Mouse (Mus musculus): Measurements from ENCODE around the gene Trak1. TPM values are rescaled to one million over a fixed set of nuclear protein-coding genes. Genes with fewer than 3 reads are reported as not detected.

The Trak1 gene
- polyA plus RNA-seq, 1 experiment, result 42.4 TPM

GRCm38 (mm10) chr9:121475488-121476452 lies 178.5 kb downstream of the Trak1 start:
- TF ChIP-seq GATA1 (IDR thresholded peaks at IDR 0.05; ENCODE audit: low read length), result no peak

- TF ChIP-seq GATA1 (IDR thresholded peaks at IDR 0.05; ENCODE audit: low read length), result no peak
Measured at GRCm38 (mm10) chr9:121477305-121477911, 180.1 kb downstream of the Trak1 start.

- no peak for TF ChIP-seq GATA1 (IDR thresholded peaks at IDR 0.05; ENCODE audit: low read length)
Measured at GRCm38 (mm10) chr9:121479453-121479852, 182.2 kb downstream of the Trak1 start.

- no peak for TF ChIP-seq GATA1 (IDR thresholded peaks at IDR 0.05; ENCODE audit: low read length)
Measured at GRCm38 (mm10) chr9:121487216-121487615, 189.9 kb downstream of the Trak1 start.

GRCm38 (mm10) chr9:121491592-121492240 lies 194.4 kb downstream of the Trak1 start:
- no peak for TF ChIP-seq GATA1 (IDR thresholded peaks at IDR 0.05; ENCODE audit: low read length)

- TF ChIP-seq GATA1 (IDR thresholded peaks at IDR 0.05; ENCODE audit: low read length), result no peak
Measured at GRCm38 (mm10) chr9:121494006-121494767, 196.9 kb downstream of the Trak1 start.

GRCm38 (mm10) chr9:121495529-121495928 lies 198.2 kb downstream of the Trak1 start, which contains the start of gene Cck:
TSS of gene Cck (minus strand) at chr9:121495694.
- no peak for TF ChIP-seq GATA1 (IDR thresholded peaks at IDR 0.05; ENCODE audit: low read length)

- TF ChIP-seq GATA1 (IDR thresholded peaks at IDR 0.05; ENCODE audit: low read length), result no peak
Measured at GRCm38 (mm10) chr9:121496102-121496501, 198.8 kb downstream of the Trak1 start.

GRCm38 (mm10) chr9:121505346-121505745 lies 208.0 kb downstream of the Trak1 start:
- TF ChIP-seq GATA1 (IDR thresholded peaks at IDR 0.05; ENCODE audit: low read length), result no peak

- TF ChIP-seq GATA1 (IDR thresholded peaks at IDR 0.05; ENCODE audit: low read length), result no peak
Measured at GRCm38 (mm10) chr9:121506478-121507180, 209.3 kb downstream of the Trak1 start.

- TF ChIP-seq GATA1 (IDR thresholded peaks at IDR 0.05; ENCODE audit: low read length), result no peak
Measured at GRCm38 (mm10) chr9:121511911-121512310, 214.6 kb downstream of the Trak1 start.

- no peak for TF ChIP-seq GATA1 (IDR thresholded peaks at IDR 0.05; ENCODE audit: low read length)
Measured at GRCm38 (mm10) chr9:121514462-121514861, 217.2 kb downstream of the Trak1 start.

GRCm38 (mm10) chr9:121520047-121520446 lies 222.7 kb downstream of the Trak1 start:
- no peak for TF ChIP-seq GATA1 (IDR thresholded peaks at IDR 0.05; ENCODE audit: low read length)

Other genes with a start within 250 kb of the Trak1 start
- gene Ulk4, start 20.3 kb upstream of the Trak1 start, polyA plus RNA-seq (2012), result 0.17 and 0.35 TPM in 2 replicates
- gene Cck, start 198.2 kb downstream of the Trak1 start, polyA plus RNA-seq (2012), result not detected in 2 replicates